Mouse (Mus musculus): Measurements from ENCODE around the gene Fbxl8.

Gene Fbxl8

GRCm38 (mm10) chr8:105258911-105259720 is 5.3 kb upstream of the Fbxl8 start:
- no peak for DNase-seq

- peak; percentile 76 for DNase-seq
Observed at GRCm38 (mm10) chr8:105259721-105260320, 4.6 kb upstream of the Fbxl8 start.

GRCm38 (mm10) chr8:105260371-105261099 is 3.9 kb upstream of the Fbxl8 start:
- no peak for DNase-seq

- no peak for DNase-seq
Observed at GRCm38 (mm10) chr8:105261326-105261980, 3.0 kb upstream of the Fbxl8 start.

- DNase-seq, result no peak
Observed at GRCm38 (mm10) chr8:105263244-105263912, 1.1 kb upstream of the Fbxl8 start.

- DNase-seq, result peak; percentile 27
Observed at GRCm38 (mm10) chr8:105265128-105265527, 680 bp downstream of the Fbxl8 start.

GRCm38 (mm10) chr8:105266775-105267174 is 2.3 kb downstream of the Fbxl8 start:
- DNase-seq, result no peak

- DNase-seq, result peak; percentile 30
Observed at GRCm38 (mm10) chr8:105268342-105269074, 4.1 kb downstream of the Fbxl8 start.

- no peak for DNase-seq
Observed at GRCm38 (mm10) chr8:105269075-105269458, 4.6 kb downstream of the Fbxl8 start.

- peak; percentile 81 for DNase-seq
Observed at GRCm38 (mm10) chr8:105269461-105269947, 5.1 kb downstream of the Fbxl8 start, which contains the start of gene Hsf4. TSS of gene Hsf4 (plus strand) at chr8:105269801.

- peak; percentile 8 for DNase-seq
Observed at GRCm38 (mm10) chr8:105270101-105270915, 5.9 kb downstream of the Fbxl8 start.

- DNase-seq, result no peak
Observed at GRCm38 (mm10) chr8:105270916-105271186, 6.4 kb downstream of the Fbxl8 start.

GRCm38 (mm10) chr8:105275387-105275786 is 10.9 kb downstream of the Fbxl8 start:
- no peak for DNase-seq

- no peak for DNase-seq
Observed at GRCm38 (mm10) chr8:105275840-105276239, 11.4 kb downstream of the Fbxl8 start, which contains the start of gene Nol3. TSS of gene Nol3 (plus strand) at chr8:105276140.

- peak; percentile 54 for DNase-seq
Observed at GRCm38 (mm10) chr8:105276292-105277120, 12.1 kb downstream of the Fbxl8 start.

- peak; percentile 90 for DNase-seq
Observed at GRCm38 (mm10) chr8:105278911-105279334, 14.5 kb downstream of the Fbxl8 start.

- no peak for DNase-seq
Observed at GRCm38 (mm10) chr8:105280567-105280966, 16.1 kb downstream of the Fbxl8 start.

GRCm38 (mm10) chr8:105281821-105282220 is 17.4 kb downstream of the Fbxl8 start:
- no peak for DNase-seq

GRCm38 (mm10) chr8:105282239-105282638 is 17.8 kb downstream of the Fbxl8 start:
- no peak for DNase-seq

- DNase-seq, result peak; percentile 51
Observed at GRCm38 (mm10) chr8:105283074-105283473, 18.6 kb downstream of the Fbxl8 start.
